Mouse (Mus musculus) stomach, embryonic 16.5 days (tissue): ENCODE results near the gene Scnn1b. TPM values are rescaled to one million over a fixed set of nuclear protein-coding genes. Genes with fewer than 3 reads are reported as not detected.
A peak's percentile ranks its signal among the peaks of the same experiment; 100 is the strongest.

Source experiments
- ATAC-seq: fragments of 200-750 bp; cut with Nextera tagmentation; 2 replicates; pipeline ENCODE4 v1.8.0; 2017; ENCODE audit warnings: moderate number of reproducible peaks, moderate TSS enrichment; ENCODE audit not compliant: insufficient read depth, low FRiP score
- H3K27ac ChIP-seq: fragments of 300-500 bp; sonication (generic); 2 replicates; pipeline ENCODE4 v1.5.1; 2014; ENCODE audit warnings: low read length
- H3K27me3 ChIP-seq: fragments of 300-500 bp; sonication (generic); 2 replicates; pipeline ENCODE4 v1.6.1; 2014; ENCODE audit warnings: low read length, control low read depth, mixed read lengths; ENCODE audit not compliant: control insufficient read depth, insufficient read depth
- H3K36me3 ChIP-seq: fragments of 300-500 bp; sonication (generic); 2 replicates; pipeline ENCODE4 v1.6.1; 2014; ENCODE audit warnings: low read length; ENCODE audit not compliant: control insufficient read depth, insufficient read depth
- H3K4me1 ChIP-seq: fragments of 300-500 bp; sonication (generic); 2 replicates; pipeline ENCODE4 v1.6.1; 2014; ENCODE audit warnings: low read length, control low read depth, mixed read lengths; ENCODE audit not compliant: control insufficient read depth, insufficient read depth
- H3K4me2 ChIP-seq: fragments of 300-500 bp; sonication (generic); 2 replicates; pipeline ENCODE4 v1.6.1; 2014; ENCODE audit warnings: low read depth, low read length, mixed read lengths
- H3K4me3 ChIP-seq: fragments of 300-500 bp; sonication (generic); replicated peaks from 2 replicates; pipeline ENCODE4 v1.5.1; 2014; ENCODE audit warnings: mild to moderate bottlenecking, low read length
- H3K9ac ChIP-seq: fragments of 300-500 bp; sonication (generic); 2 replicates; pipeline ENCODE4 v1.6.1; 2014; ENCODE audit warnings: low read length
- H3K9me3 ChIP-seq: fragments of 300-500 bp; sonication (generic); replicated peaks from 2 replicates; pipeline ENCODE4 v1.6.1; 2016; ENCODE audit warnings: low read length, control low read depth; ENCODE audit not compliant: control insufficient read depth
- WGBS: fragments of 180-500 bp; shearing (Covaris S2); extraction: QIAGEN DNeasy Blood & Tissue Kit; methylation state at CpG from one replicate; pipeline ENCODE4 v1.1.7; 2014; 5-methylcytosine and 5-hydroxymethylcytosine counted together
- polyA plus RNA-seq: library from polyadenylated mRNA; unstranded; fragments of >200 nt; fragmentation: Nextera tagmentation; extraction: Ambion mirVana; gene quantifications from 2 replicates; pipeline ENCODE4 v1.2.1, GENCODE M21; 2015

The Scnn1b gene
- polyA plus RNA-seq, 1 experiment from 2014 or later = 0.81 TPM

DNA sequence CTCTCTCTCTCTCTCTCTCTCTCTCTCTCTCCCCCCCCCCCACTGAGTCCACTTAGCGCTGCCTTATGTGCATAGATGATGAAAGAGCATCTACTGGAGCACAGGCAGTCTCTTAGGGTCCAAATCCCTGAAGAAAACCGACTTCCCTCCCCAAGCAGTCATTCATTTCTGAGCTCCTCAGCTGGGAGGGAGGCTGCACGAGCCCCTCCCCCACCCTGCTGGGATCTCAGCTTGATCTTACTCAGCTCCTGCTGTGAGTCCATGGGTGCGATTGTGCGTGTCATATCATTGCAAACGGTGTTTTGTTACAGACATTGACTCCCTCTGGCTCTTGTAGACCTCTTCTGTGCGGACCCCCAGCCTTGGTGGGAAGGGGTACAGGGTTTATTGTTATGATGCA lies 35.1 kb downstream of the Scnn1b start:
- 15% methylated on average over 7 of the region's 7 CpGs for WGBS
- Histone ChIP-seq H3K36me3 (no peaks in the 10 kb centered on the region), H3K4me2 (no peak overlapping the region), H3K9me3 (no peaks in the 10 kb centered on the region), H3K4me3 (no peak overlapping the region), H3K27ac (no peak overlapping the region), H3K9ac (no peak overlapping the region), H3K27me3 (no peaks in the 10 kb centered on the region; the same call in 1 of the 2 replicates), H3K4me1 (no peaks in the 10 kb centered on the region; the same call in 1 of the 2 replicates)
- ATAC-seq = no peak

DNA sequence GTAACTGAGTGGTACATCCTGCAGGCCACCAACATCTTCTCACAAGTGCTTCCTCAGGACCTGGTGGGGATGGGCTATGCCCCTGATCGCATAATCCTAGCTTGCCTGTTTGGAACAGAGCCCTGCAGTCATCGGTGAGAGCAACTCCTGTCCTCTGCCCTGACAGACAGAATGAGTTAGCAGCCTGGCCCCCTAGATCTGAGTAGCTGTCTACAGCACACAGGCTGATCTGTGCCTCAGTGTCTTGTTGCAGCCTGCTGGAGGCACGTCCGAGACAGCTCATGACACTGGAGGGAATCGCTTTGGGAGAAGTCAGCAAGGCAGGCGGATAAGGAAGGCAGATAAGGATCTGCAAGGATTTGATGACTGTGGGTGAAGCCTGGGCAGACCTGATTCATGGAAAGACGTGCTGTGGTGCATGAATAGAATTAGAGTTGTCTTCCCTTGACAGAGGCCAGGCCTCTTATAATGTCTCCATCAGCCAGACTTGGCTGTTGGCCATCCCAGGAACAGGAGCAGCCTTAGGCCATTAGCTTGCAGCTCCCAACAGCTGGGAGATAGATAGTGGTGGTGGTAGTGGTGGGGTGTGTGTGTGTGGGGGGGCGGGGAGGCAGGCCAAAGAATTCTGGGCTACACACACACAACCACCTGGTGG lies 38.0 kb downstream of the Scnn1b start:
- no peaks in the 10 kb centered on the region for H3K36me3 ChIP-seq
- H3K4me2 ChIP-seq = no peak overlapping the region
- no peaks in the 10 kb centered on the region; the same call in 1 of the 2 replicates for H3K4me1 ChIP-seq
- no peak overlapping the region; the same call in 1 of the 2 replicates for H3K27ac ChIP-seq
- ATAC-seq = peak; percentile 79; the same call in 1 of the 2 replicates
- H3K9ac ChIP-seq = no peak overlapping the region
- 43% methylated on average over 8 of the region's 8 CpGs for WGBS
- H3K4me3 ChIP-seq = no peak overlapping the region
- no peaks in the 10 kb centered on the region for H3K9me3 ChIP-seq
- H3K27me3 ChIP-seq = no peaks in the 10 kb centered on the region; the same call in 1 of the 2 replicates

DNA sequence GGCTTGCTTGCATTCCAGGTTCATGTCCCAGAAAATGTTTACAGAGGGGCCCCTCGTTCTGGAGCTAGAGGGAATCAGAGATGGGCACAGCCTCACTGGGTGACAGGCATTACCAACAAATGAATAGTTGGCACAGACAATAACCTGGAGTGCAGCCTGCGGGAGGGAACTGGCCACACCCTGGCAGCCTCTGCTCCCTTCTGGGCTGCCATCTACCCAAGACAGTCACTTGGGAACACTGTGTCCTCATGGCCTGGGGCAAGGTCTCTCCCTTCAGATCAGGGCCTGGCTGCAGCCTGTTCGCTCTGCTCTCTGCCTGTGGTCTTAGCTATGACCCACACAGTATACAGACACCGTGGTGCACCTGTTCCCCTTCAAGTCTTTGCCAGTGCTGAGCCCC lies 42.0 kb downstream of the Scnn1b start:
- no peak for ATAC-seq
- WGBS = 57% methylated on average over 4 of the region's 4 CpGs
- no peak overlapping the region for H3K27ac ChIP-seq
- H3K36me3 ChIP-seq = no peaks in the 10 kb centered on the region
- no peak overlapping the region for H3K4me2 ChIP-seq
- no peaks in the 10 kb centered on the region for H3K9me3 ChIP-seq
- no peaks in the 10 kb centered on the region for H3K27me3 ChIP-seq
- H3K4me1 ChIP-seq = no peaks in the 10 kb centered on the region; the same call in 1 of the 2 replicates
- H3K9ac ChIP-seq = no peak overlapping the region
- H3K4me3 ChIP-seq = no peak overlapping the region

DNA sequence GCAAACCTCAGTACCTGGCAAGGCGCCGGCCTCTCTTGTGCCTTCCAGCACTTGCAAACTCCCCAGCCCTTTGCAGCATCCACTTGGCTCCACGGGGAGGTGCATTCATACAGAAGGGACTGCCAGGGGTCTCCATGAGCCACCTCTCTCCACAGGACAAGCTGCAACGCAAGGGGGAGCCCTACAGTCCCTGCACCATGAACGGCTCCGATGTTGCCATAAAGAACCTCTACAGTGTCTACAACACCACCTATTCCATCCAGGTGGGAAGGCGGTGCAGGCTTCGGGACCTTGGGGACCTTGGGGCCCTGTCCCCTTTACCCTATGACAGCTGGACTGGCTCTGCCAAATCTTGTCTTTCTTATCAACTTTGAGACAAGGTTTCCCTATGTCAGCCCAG lies 47.4 kb downstream of the Scnn1b start:
- H3K4me3 ChIP-seq = no peak overlapping the region
- H3K9ac ChIP-seq = no peak overlapping the region
- ATAC-seq = no peak
- no peak overlapping the region for H3K4me2 ChIP-seq
- H3K27me3 ChIP-seq = no peaks in the 10 kb centered on the region
- no peaks in the 10 kb centered on the region for H3K9me3 ChIP-seq
- no peak overlapping the region for H3K27ac ChIP-seq
- no peaks in the 10 kb centered on the region for H3K4me1 ChIP-seq
- no peaks in the 10 kb centered on the region for H3K36me3 ChIP-seq
- WGBS = 69% methylated on average over 8 of the region's 8 CpGs

DNA sequence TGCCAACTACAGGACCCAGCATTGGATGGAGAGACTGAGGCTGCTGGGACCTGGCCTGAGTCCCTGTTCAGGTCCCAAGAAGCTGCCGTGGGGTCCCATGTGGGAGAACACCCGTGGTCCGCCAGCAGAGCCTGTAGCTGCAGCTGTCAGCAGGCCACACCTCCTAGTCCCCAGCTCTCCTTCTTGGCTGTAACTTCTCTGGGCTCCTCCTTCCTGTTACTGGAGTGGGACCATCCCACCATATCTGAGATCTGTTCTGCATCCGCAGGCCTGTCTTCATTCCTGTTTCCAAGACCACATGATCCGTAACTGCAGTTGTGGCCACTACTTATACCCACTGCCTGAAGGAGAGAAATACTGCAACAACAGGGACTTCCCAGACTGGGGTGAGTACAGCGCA lies 49.1 kb downstream of the Scnn1b start:
- no peaks in the 10 kb centered on the region for H3K36me3 ChIP-seq
- H3K4me2 ChIP-seq = no peak overlapping the region
- H3K27ac ChIP-seq = no peak overlapping the region
- H3K9me3 ChIP-seq = no peaks in the 10 kb centered on the region
- 55% methylated on average over 6 of the region's 6 CpGs for WGBS
- H3K4me3 ChIP-seq = no peak overlapping the region
- no peaks in the 10 kb centered on the region for H3K27me3 ChIP-seq
- H3K4me1 ChIP-seq = no peaks in the 10 kb centered on the region
- no peak for ATAC-seq
- no peak overlapping the region for H3K9ac ChIP-seq

DNA sequence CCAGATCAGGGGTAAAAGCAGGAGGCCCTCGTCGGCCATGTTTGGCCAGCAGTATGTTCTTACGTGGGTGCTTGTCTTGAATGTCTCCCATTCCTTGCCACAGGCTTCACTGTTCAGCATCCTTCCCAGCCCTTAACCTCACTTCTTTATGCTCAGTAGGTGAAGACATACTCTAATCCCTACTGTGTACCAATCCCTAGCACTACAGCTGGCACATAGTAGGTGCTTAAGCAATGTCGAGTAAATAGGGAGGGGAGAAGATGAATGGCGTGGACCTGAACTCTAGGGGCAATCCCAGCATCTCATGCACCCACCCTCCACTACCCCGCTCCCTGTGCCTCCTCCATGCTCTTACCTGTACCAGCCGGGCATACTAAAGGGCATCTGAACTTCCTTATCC lies 59.5 kb downstream of the Scnn1b start:
- no peak overlapping the region for H3K9ac ChIP-seq
- no peaks in the 10 kb centered on the region for H3K4me1 ChIP-seq
- WGBS = 94% methylated on average over 7 of the region's 7 CpGs
- no peak overlapping the region for H3K4me2 ChIP-seq
- no peak overlapping the region for H3K27ac ChIP-seq
- H3K36me3 ChIP-seq = 0 out of 2 replicates have a peak, but pooled peaks cover 5% of the 10 kb centered on the region
- no peaks in the 10 kb centered on the region for H3K27me3 ChIP-seq
- ATAC-seq = no peak
- no peaks in the 10 kb centered on the region for H3K9me3 ChIP-seq
- no peak overlapping the region for H3K4me3 ChIP-seq

DNA sequence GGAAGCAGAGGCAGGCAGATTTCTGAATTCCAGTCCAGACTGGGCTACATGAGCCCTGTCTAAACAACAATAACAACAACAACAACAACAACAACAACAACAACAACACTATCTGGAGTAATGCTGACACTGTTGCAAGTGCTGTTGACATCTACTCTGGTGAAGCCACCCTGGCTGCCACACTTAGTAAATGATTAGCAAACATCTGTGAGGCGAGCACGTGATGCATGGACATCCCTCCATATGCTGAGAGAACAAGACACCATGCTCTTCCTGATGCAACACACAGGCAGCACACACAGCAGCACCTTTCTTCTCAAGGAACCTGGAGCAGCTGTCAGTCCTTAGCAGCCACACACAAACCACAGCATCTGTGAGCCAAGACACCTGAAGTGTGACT lies 63.0 kb downstream of the Scnn1b start:
- Histone ChIP-seq H3K9me3 (no peaks in the 10 kb centered on the region), H3K36me3 (0 out of 2 replicates have a peak, but pooled peaks cover 3% of the 10 kb centered on the region), H3K4me3 (no peak overlapping the region), H3K9ac (no peak overlapping the region), H3K4me1 (no peaks in the 10 kb centered on the region), H3K27ac (no peak overlapping the region), H3K27me3 (no peaks in the 10 kb centered on the region), H3K4me2 (no peak overlapping the region)
- WGBS = 93% methylated on average over 2 of the region's 2 CpGs
- no peak for ATAC-seq

DNA sequence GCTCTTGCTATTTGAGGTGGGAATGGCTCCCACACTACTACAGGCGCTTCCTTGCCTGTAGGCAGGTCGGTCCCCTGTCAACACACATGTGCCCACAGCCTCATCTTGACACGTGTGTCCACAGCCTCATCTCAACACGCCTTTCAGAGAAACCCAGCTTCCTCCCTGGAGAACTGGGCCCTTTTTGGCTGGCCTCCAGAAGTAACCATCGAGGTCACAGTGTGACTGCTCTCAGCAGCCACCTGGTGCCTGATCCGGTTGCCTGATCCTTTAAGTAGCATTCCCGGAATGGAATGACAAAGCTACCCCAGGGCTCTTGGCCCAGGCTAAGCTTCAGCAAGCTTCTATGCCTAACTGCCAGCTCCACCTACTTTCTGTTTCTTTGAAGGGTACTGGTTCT lies 66.4 kb downstream of the Scnn1b start:
- H3K27ac ChIP-seq = no peak overlapping the region
- no peak overlapping the region for H3K4me2 ChIP-seq
- WGBS = 57% methylated on average over 7 of the region's 7 CpGs
- H3K9ac ChIP-seq = no peak overlapping the region
- 0 out of 2 replicates have a peak, but pooled peaks have one; percentile 4 for ATAC-seq
- no peaks in the 10 kb centered on the region for H3K27me3 ChIP-seq
- H3K9me3 ChIP-seq = no peaks in the 10 kb centered on the region
- peaks cover 8% of the 10 kb centered on the region for H3K4me1 ChIP-seq
- 0 out of 2 replicates have a peak, but pooled peaks cover 3% of the 10 kb centered on the region for H3K36me3 ChIP-seq
- no peak overlapping the region for H3K4me3 ChIP-seq

DNA sequence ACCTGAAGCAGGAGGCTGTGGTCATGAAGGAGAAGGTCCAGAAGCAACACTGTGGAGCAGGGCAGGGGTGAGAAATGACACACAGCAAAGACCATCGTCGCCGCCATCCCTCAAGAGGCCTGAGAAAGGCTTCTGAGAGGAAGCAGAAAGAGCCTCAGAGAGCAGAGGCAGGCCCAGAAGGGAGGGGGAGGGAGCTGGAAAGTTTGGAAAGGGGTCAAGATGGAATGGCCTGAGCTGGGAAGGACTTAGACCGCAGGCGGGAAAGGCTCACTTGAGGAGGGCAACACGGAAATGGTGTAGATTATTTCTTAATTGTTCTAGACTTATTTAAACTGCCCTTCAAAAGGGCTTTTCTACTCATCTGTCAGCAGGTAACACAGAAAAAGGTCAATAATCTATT lies 68.8 kb downstream of the Scnn1b start:
- H3K4me2 ChIP-seq = no peak overlapping the region
- no peaks in the 10 kb centered on the region for H3K36me3 ChIP-seq
- H3K27me3 ChIP-seq = no peaks in the 10 kb centered on the region
- WGBS = 62% methylated on average over 6 of the region's 6 CpGs
- H3K9me3 ChIP-seq = no peaks in the 10 kb centered on the region
- ATAC-seq = no peak
- no peak overlapping the region for H3K27ac ChIP-seq
- H3K9ac ChIP-seq = no peak overlapping the region
- H3K4me1 ChIP-seq = peaks cover 10% of the 10 kb centered on the region
- H3K4me3 ChIP-seq = no peak overlapping the region
